Mouse (Mus musculus): ENCODE data around the gene Kit.

DNA sequence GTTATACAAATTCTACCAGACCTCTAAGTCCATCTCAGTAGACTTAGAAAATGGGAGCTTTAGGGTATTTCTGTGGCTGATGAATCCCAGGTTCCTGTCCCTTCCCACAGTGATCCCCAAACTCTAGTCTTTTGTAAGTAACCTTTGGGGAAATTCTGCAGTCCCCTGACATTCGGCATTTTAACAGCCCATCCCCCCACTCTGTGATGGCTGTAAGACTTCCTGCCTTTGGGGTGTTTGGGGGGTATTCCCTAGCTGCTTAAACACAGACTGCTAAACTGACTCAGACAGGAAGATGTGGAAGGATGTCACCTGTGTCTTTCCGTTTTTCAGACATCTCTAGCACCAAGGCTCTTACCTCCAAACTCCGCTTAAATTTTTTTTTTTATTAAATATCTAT is 92.4 kb downstream of the Kit start:
- TF ChIP-seq CTCF (IDR thresholded peaks at IDR 0.05; ENCODE audit: borderline replicate concordance, control insufficient read depth, extremely low read depth, insufficient read depth, low read length, poor library complexity) = no peak
- no peak for TF ChIP-seq POLR2A (IDR thresholded peaks at IDR 0.05; ENCODE audit: control insufficient read depth, extremely low read depth, insufficient read depth, low read length, poor library complexity)

All from thymus, adult 2 months (tissue).